8 mouse cellular contexts compared by ENCODE assay signal in the genomic region with DNA sequence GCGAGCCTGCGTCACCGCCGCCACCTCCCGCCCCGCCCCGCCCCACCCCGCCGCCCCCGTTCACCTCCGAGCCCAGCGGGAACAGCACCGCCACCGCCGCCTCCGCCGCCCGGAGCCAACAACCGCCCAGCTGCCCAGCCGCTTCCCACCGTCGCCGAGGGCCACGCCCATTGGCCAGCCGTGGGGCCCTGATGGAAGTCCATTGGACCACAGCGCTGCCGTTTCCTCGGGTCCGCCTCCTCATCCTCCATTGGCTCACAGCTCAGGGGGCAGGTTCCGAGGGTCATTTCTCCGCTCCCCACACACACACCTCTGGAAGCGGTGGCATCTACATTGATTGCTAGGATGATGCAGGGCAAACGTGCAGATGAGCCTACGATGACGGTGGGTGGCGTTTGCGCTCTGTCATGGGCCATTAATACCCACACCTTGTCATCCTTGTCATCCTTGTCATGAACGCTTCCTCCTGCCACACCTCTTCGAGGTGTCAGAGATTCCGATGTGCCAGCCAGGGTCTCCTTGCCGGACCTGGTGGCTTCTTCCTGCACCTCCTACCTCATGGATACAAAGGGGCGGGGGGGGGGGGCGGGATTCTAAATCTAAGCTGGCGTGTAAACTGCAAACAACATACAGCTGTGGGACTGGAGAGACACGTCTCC. TPM values are rescaled to one million over a fixed set of nuclear protein-coding genes. Genes with fewer than 3 reads are reported as not detected.
DNase-seq lines count a peak whose midpoint lies in the region; ATAC-seq and TF ChIP-seq lines count a peak whose summit lies in the region.

Gene Trafd1, minus strand, starts transcription at position 172 of the 659 bp plus-strand sequence.

- peak; percentile 66 for DNase-seq in WW6 (ENCODE audit: low read depth, low spot score)
- DNase-seq in cerebellum, postnatal 4 days (ENCODE audit: low spot score in 2 of 2): peak; percentile 86 to 93
- DNase-seq in gastrocnemius, adult 2 months: peak; percentile 99
- DNase-seq in hindbrain, postnatal 0 days (ENCODE audit: low spot score): peak; percentile 97
- DNase-seq in left cerebral cortex, adult 8-10 months (ENCODE audit: low spot score in 2 of 2): peak; percentile 78 to 94
- peak; percentile 97 for DNase-seq in right cerebral cortex, postnatal 10 days (ENCODE audit: low spot score in 2 of 2)
- peak; percentile 87 for DNase-seq in urinary bladder, postnatal 25 days (ENCODE audit: low spot score)

- H3K4me2 ChIP-seq in hindbrain, postnatal 0 days (ENCODE audit: low read depth, low read length): peak within 1 kb of the TSS; percentile 64

- H3K9me3 ChIP-seq in hindbrain, postnatal 0 days (ENCODE audit: low read length): no peaks in the 10 kb centered on the region
- H3K9me3 ChIP-seq in megakaryocyte, embryonic 14.5 days: peaks cover 7% of the 10 kb centered on the region; the same call in 1 of the 2 replicates

- H3K4me3 ChIP-seq in gastrocnemius, adult 2 months: peak within 1 kb of the TSS; percentile 90
- peak within 1 kb of the TSS; percentile 75 for H3K4me3 ChIP-seq in hindbrain, postnatal 0 days (ENCODE audit: low read length)
- H3K4me3 ChIP-seq in megakaryocyte, embryonic 14.5 days (replicated peaks): peak within 1 kb of the TSS; percentile 97

- peak within 1 kb of the TSS; percentile 88 for H3K9ac ChIP-seq in hindbrain, postnatal 0 days (replicated peaks; ENCODE audit: low read length)

- peak within 1 kb of the TSS; percentile 99 for H3K27ac ChIP-seq in gastrocnemius, adult 2 months
- peak within 1 kb of the TSS; percentile 90 for H3K27ac ChIP-seq in hindbrain, postnatal 0 days

- intact Hi-C loops in gastrocnemius, adult 2 months (cut with DNase I): no loop called here

- peaks cover 10% of the 10 kb centered on the region; the same call in 1 of the 2 replicates for H3K36me3 ChIP-seq in hindbrain, postnatal 0 days (ENCODE audit: insufficient read depth, low read length)
- H3K36me3 ChIP-seq in megakaryocyte, embryonic 14.5 days (replicated peaks; ENCODE audit: low read length): peaks cover 28% of the 10 kb centered on the region

- H3K4me1 ChIP-seq in hindbrain, postnatal 0 days (ENCODE audit: insufficient read depth, low read length): peaks cover 3% of the 10 kb centered on the region
- H3K4me1 ChIP-seq in megakaryocyte, embryonic 14.5 days: peaks cover 82% of the 10 kb centered on the region

- no peak for TF ChIP-seq CTCF in gastrocnemius, adult 2 months (IDR thresholded peaks at IDR 0.05)
- TF ChIP-seq CTCF in hindbrain, postnatal 0 days (IDR thresholded peaks at IDR 0.05; ENCODE audit: low read depth): no peak

- WGBS in hindbrain, postnatal 0 days: under 1% methylated on average over 35 of the region's 45 CpGs

- no peaks in the 10 kb centered on the region for H3K27me3 ChIP-seq in hindbrain, postnatal 0 days (ENCODE audit: insufficient read depth, low read length)
- no peaks in the 10 kb centered on the region for H3K27me3 ChIP-seq in megakaryocyte, embryonic 14.5 days (replicated peaks)

- peak; percentile 93 for ATAC-seq in hindbrain, postnatal 0 days

RNA-seq across cellular contexts. Expression of gene Trafd1, which starts in this region (rescaled TPM):
- total RNA-seq in gastrocnemius, adult 2 months (2021): 10 to 100 TPM; 36.8 to 37.0 TPM
- 81.9 and 94.4 TPM in 2 replicates for total RNA-seq in hindbrain, postnatal 0 days (2014; rRNA removed)
- 107 and 108 TPM in 2 replicates for polyA plus RNA-seq in hindbrain, postnatal 0 days (2015; fragmentation: Nextera tagmentation; extraction: Ambion mirVana)
- total RNA-seq in left cerebral cortex, adult 8-10 months (2022): 10 to 100 TPM; 72.9 to 87.1 (median 73.8) TPM
- polyA plus RNA-seq in megakaryocyte, embryonic 14.5 days (2012; ENCODE audit: insufficient read depth, low replicate concordance): 34.2 and 34.9 TPM in 2 replicates

Comparison
In these comparisons a context has a peak if more than half of its experiments do, and no peak if none do; other contexts are left out.
1. Peak in every context shown above with its lines: DNase-seq, ATAC-seq, H3K4me3 ChIP-seq and H3K27ac ChIP-seq.